Mouse (Mus musculus) frontal cortex, adult (tissue): Measurements from ENCODE around the gene Gng12.

Experiments used
- ATAC-seq: cut with Nextera tagmentation; 2 replicates; pipeline ENCODE4 v1.9.2; 2017; ENCODE audit warnings: mild to moderate bottlenecking, moderate library complexity, mixed read lengths; ENCODE audit not compliant: low TSS enrichment

Gene Gng12

DNA sequence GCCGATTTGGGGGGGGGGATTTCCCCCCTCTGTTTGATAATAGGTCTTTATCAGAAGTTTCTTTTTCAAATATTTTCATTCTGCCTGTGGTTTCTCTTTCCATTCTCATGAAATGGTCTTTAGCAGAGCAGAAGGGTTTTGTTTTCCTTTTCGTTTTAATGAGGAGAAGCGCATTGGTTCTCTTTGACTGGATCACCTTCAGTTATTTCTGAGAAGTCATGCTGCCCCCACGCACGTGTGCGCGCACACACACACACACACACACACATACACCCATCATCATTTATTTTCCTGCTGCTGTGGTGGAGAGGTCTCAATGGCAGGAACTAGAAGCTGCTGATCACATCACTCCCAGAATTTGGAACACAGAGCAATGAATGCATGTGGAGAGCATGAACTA is 20.8 kb downstream of the Gng12 start:
- ATAC-seq, result no peak

DNA sequence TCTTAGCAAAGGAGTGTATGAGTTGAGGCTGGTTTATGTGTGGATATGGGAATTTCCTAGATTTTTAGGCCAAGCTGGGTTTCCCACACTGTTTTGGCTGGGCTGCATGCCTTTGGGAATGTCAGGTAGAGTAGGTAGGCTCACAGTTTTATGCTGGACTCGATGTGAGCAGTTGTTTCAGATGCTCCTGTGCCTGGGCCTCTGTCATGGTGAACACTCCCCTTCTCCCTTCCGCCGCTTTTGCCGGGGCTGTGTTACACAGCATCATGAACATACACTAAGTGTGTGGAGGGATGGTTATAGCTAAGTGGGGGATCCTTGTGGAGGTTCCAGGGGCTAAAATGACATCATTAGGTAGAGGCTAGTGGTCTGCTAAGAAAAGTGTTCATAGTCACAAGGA is 24.6 kb downstream of the Gng12 start:
- no peak for ATAC-seq

DNA sequence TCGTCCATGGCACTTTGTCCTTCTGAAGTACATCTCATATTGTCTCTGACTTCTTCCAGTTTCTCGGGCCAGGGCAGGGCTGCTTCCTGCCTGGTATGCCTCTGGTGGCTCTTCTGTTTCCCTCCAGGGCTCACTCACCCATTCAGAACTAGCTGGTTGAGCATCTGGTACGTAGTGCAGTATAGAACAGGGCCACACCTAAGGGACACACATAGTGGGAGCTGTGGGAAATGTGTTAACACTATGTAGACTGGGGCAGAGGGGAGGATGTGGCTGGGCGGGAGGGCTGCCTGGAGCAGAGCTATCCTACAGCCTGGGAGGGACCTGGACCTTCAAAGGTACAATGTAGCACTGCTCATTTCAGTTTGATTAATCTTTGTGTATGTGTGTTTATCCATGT is 25.6 kb downstream of the Gng12 start:
- no peak for ATAC-seq

- peak; percentile 41; the same call in 1 of the 2 replicates for ATAC-seq
Observed at GRCm38 (mm10) chr6:66922501-66922900, 26.3 kb downstream of the Gng12 start.

DNA sequence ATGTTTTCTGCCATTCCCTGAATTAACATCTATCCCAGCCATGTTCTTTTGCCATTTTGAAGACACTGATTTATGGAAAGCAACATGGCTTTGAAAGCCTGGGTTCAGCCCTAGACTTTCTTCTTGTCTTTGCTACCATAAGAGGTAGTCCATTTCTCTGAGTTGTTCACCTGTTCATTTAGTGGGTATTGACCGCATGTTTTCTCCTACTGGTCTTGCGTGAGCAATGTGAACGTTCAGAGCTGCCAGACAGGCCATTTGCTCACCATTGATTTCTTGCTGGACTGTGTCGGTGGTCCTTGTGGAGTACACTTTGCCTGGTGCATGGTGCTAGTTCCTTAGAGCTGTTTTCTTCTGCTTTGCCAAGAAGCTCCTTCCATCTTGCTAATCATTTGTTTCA is 27.7 kb downstream of the Gng12 start:
- no peak for ATAC-seq

DNA sequence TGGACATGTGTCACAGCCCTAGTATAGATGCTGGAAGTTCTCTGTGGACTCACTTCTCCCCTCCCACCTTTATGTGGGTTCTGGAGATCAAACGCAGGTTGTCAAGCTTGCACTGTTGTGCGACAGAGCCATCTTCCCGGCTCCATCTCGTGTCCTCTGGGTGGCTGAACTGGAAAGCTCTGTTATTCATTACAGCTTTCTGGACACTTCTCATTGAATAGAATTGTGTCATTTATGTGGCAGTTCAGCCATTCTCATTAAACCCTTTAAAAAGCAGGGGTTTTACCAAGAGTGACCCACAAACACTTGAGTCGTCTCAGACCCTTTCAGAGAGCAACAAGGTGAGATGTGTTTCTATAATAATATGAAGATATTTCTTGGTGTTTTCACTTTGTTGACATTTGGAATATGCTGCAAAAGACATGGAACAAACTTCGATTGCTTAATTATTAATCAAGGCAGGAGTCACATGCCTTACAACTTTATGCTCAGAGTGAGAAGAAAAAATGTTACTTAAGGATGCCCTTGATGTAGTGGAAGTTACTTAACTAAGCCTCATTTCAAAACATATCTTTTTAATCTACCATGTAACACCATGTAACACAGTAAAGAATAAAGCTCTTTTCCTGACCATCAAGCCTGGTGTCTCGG is 28.2 kb downstream of the Gng12 start:
- ATAC-seq, result no peak

GRCm38 (mm10) chr6:66926269-66926668 is 30.1 kb downstream of the Gng12 start:
- no peak for ATAC-seq

DNA sequence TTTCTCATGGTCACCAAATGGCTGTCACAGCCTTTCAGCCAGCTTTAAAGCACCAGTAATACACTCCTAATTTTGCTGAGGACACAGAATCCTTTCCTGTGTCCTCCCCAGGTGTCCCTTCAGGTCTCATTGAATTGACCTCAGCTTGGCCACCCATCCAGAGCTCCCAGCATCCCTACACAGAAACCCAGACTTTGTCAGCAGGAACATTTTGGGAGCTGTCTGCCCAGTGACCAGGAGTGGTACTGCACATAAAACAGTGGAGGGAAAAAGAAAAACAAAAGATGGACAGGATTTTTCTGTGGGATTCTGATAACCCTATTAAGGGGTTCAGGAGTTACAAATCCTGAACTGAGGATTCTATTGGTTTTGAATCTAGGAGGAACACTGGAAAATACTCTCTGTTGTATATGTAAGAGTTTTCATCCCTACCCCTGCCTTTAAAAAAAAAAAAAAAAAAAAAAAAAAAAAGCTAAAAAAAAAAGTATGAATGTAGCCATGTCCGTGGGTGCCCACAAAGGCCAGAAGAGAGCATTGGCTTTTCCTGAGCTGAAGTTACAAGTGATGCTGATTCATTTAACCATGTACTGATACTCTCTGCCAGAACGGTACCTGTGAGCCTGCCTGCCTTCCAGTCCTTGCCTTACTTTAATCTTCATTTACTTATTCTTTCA is 32.9 kb downstream of the Gng12 start:
- ATAC-seq, result no peak

- no peak for ATAC-seq
Observed at GRCm38 (mm10) chr6:66929694-66930093, 33.5 kb downstream of the Gng12 start.

GRCm38 (mm10) chr6:66932206-66932819 is 36.1 kb downstream of the Gng12 start:
- peak; percentile 84 for ATAC-seq

DNA sequence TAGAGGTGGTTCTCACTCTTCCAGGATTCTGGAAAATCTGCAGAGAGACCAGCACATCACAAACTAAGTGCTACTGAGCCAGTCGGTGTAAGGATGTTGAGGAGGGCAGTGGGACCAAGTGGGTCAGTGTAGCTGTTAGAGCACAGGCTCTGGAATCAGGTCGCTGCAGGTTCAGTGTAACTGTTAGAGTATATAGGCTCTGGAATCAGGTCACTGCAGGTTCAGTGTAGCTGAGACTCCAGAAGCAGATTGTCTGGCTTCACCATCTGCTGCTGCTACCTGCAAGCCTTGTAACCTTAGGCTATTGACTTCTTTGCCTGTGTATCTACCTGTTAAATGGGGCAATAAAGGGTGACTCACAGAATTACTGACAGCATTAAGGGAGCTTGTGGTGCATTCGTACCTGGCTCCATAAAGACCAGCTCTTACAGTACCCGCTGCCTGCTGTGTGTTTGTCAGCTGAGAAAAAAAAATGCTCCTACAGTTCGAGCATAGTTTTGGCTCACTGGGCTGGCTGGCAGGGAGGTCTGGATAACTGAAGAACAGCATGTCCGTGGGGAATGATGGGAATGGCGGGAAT is 44.5 kb downstream of the Gng12 start:
- ATAC-seq, result peak; percentile 25

- ATAC-seq, result no peak
Observed at GRCm38 (mm10) chr6:66941792-66942191, 45.6 kb downstream of the Gng12 start.

DNA sequence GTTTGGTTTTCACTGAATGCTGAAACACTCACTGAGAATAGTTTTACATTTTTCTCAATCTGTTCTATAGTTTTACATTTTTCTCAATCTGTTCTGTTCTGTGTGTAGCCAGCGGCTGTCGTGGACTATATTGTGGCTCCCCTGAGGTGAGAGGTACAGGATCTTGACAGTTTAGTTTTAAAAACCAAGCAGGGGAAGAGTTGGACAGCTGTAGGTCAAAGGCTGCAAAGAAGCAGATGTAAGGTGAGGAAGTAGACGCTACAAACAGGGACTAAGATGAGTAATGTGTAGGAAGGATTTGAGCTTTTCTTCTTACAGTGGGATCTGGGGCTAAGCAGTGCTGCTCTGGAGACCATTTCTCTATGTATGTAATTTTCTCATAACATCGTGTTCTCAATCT is 46.6 kb downstream of the Gng12 start:
- ATAC-seq, result no peak

DNA sequence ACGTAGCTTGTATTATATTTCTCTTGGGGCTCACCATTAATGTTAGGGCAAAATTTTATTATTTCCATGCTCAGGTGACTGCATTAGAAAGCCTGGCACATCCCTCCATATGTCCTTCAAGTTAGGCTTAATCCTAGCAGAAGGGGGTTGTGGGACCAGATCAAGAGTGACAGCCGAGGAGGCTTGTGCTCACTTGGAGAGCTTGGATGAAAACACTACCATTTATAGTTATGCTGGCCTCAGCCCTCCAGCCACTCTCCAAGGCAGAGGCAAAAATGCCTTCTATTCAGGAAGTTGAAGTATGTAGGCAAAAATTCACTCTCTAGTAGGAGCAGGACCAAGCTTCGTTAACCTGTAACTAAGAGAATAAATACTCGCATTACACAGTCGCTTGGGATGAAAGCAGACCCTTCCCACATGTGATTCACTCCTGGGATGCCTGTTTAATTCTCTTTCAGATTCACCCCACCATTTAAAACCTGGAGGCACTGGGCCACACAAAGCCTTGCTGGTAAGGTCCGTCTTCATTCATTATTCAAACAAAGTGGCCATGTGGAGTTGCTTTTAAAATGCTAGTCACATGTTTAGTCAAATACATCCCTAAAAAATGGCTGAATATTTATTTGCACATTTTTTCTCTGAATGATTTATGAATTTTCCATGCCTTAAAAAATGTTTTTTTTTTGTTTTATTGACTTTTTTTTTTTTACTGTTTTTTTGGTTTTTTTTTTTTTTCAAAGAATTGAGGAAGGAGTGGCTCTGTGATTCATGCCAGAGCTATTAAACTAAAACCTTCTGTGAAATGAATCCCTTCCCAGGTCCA is 47.4 kb downstream of the Gng12 start:
- ATAC-seq, result no peak

- ATAC-seq, result no peak
Observed at GRCm38 (mm10) chr6:66944190-66945003, 48.2 kb downstream of the Gng12 start.

DNA sequence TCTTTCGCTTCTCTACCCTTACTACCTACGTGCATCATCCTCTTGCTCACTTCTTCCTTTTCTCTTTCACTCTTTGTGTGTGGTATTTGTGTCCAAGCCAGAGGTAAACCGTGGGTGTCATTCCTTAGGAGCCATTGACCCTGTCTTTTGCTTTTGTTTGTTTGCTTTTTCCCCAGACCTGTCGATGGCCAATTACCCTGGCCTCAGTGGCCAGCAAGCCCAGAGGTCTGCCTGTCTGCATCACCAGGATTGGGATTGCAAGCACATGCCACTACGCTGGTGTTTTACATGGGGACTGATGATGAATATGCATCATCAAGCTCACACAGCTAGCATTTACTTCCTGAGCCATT is 48.8 kb downstream of the Gng12 start:
- ATAC-seq, result no peak

- no peak for ATAC-seq
Observed at GRCm38 (mm10) chr6:66948111-66948510, 51.9 kb downstream of the Gng12 start.

GRCm38 (mm10) chr6:66948848-66949247 is 52.7 kb downstream of the Gng12 start:
- no peak for ATAC-seq

GRCm38 (mm10) chr6:66951726-66952418 is 55.7 kb downstream of the Gng12 start:
- no peak for ATAC-seq

GRCm38 (mm10) chr6:66953951-66954519 is 57.8 kb downstream of the Gng12 start:
- peak; percentile 58 for ATAC-seq
